Mouse (Mus musculus) adrenal gland, postnatal 14 days (tissue): Measurements from ENCODE around the gene Zfp808. TPM values are rescaled to one million over a fixed set of nuclear protein-coding genes. Genes with fewer than 3 reads are reported as not detected.
"Not testable (repeated sequence)": the region's sequence is repeated elsewhere in the genome, so short reads cannot be mapped to it uniquely, and the experiment has no call there.

Experiments
- DNase-seq: peaks from one replicate; pipeline ENCODE4 v3.0.0; 2021; ENCODE audit warnings: mixed read lengths
- long read RNA-seq, 2 experiments: library from polyadenylated mRNA; stranded (forward); transcript quantifications; one replicate each; pipeline ENCODE4 v2.0.0; 2021
- total RNA-seq: library from RNA; stranded (reverse); gene quantifications from 2 replicates; pipeline ENCODE4 v1.2.3, GENCODE M21; 2021

Gene Zfp808
- 4.9 and 8.9 TPM in 2 replicates for total RNA-seq
- long read RNA-seq, experiment 1, result 0 reads
- long read RNA-seq, experiment 2, result 0 reads

DNA sequence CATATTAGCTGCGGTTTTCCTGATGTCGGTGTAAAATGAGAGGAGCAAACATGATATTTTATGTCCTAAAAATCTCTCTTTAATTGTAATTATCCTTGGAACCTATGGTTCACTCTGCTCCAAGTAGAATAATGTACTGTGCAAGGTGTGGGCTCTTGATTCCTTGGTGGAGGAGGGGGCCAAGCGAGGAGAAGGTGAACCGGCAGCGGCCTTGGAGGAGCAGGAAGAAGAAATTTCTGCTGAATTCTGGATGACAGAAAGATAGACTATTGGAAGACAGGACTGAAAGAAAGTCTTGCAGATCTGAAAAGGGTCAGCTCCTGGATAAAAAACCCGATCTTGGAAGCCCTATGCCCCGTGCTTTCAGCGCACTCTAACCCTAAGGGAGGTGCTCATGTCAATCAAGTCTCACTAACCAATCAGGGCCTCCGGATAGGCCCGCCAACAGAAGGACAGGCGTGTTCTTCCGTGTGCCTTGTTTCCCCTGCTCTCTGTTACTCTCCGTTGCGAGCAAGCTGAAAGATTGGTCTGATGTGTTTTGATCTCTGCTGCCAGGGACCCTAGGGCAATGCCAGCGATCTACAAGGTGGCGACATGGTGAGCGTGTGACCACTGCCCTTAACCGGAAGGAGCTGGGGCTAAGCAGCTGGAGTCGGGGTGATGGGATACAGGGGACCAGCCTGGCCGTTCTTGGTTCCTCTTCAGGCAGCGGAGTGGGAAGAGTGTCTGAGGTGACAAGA lies at the start of gene Zfp808:
Gene Zfp808 (plus strand): TSS at position 455 of the 740 bp plus-strand sequence.
- DNase-seq, result peak; percentile 65

DNA sequence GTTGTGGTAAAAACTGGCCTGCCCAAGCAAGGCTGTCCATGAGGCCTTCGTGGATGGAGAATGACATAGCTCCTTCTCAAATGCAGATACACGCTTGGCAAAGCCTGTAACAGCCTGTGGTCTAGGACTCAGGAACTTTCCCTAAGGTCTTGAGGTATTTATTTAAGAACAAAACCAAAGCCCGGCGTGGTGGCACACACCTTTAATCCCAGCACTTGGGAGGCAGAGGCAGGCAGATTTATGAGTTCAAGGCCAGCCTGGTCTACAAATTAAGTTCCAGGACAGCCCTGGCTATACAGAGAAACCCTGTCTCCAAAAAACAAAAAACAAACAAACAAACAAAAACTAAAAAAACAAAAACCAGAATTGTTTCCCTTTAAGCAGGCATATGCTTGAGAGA lies 30.9 kb upstream of the Zfp808 start:
- DNase-seq, result not testable (repeated sequence)

DNA sequence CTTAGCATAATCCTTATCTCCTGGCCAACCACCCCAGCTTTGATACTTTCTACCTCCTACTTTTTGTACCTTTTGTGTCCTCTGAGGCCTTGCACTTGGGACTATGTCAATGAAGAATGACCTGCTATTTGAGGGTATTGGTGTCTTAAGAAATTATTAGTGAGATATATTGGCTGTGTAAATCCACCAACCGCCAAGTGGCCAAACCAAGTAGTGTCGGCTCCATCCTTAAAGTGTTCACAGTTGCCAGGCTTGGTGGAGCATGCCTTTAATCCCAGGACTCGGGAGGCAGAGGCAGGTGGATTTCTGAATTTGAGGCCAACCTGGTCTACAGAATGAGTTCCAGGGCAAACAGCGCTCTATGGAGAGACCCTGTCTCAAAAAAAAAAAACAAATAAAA lies 30.2 kb upstream of the Zfp808 start:
- DNase-seq, result not testable (repeated sequence)

DNA sequence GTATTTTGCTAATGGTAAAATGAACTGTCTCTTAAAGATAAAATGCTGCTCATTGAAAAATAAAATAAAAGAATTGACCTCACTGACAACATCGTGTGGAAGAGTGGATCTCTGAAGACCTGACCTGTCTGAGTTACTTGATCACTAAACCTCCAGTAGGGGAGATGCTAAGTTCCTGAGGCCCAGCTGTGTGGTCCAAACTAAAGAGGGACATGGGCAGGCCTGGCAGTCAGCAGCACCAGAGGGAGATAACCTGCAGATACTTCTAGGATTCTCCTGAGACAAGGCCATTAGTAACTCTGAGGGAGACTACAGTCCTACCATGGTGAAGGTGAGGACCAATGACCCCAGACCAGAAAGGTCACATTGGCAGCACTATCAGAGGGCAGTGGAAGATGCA lies 27.3 kb upstream of the Zfp808 start:
- DNase-seq, result not testable (repeated sequence)

DNA sequence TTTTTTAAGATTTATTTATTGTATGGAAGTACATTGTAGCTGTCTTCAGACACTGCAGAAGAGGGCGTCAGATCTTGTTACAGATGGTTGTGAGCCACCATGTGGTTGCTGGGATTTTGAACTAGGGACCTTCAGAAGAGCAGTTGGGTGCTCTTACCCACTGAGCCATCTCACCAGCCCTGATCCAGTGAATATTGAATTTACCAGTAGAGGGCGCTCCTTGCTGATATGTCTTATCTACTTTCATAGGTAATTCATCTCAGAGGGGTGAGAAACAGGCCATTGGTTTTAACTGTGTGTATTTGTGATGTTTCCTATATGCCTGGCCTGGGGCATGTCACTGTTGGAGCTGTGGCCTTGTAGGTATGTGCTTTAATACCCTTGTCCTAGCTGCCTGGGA lies 13.8 kb upstream of the Zfp808 start:
- DNase-seq, result not testable (repeated sequence)

DNA sequence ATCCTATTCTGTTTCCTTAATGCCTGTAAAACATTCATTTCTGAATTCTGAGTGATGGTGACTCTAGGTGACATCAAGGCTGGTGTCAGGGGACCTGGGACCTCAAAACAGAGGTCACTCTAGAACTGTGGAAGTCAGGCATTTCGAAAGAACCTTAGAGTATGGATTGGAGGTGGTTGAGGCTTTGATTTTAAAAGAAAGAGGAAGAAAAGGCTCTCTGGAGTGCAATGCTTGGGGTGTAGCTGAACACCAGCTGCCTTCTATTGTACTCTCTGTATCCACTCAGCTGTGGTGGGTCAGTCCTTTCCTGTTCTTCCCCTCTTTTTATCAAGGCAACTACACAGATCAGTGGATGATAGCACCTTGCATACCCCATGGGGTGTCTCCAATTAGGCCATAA lies 8.1 kb upstream of the Zfp808 start:
- not testable (repeated sequence) for DNase-seq

DNA sequence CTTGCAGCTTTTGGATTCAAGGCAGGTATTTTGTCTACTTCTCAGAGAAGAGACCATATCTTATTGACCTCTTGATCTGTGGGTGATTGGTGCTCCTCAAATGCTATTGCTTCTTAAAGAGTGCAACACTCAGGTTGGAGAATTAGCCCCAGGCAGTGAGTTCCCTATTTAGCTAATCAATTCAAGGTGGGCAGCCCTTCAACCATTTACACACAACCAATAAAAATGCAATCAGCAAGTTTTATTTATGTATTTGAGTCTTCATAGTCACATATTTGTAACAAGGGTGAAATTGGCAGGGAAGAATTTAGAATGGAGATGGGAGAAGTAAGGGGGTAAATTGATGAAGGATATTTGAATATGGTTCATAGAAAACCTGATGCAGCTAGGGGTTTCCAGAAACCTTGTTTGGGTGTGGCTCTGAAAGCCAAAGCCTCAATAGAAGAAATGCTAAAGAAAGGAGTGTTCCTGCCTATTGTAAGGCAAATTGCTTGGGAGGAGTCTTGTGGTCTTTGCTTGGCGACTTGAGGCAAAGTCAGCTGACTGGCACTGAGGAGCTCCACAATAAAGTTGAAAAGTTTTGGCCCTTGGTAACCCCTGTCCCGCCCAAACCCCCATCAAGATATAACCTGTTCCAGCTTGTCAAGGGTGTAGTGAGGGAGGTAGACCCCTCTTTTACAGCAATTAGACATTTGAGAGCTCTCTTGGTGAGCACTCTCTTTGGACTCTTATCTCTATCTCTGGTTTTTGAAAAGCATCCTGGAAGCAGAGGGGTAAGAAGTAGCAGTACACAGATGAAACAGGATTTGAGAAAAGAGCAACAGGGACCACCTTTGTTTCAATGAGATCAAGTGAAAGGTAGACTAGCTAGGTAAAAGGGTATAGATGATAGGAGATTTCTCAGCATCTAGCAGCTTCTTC lies 52.4 kb downstream of the Zfp808 start:
- not testable (repeated sequence) for DNase-seq

DNA sequence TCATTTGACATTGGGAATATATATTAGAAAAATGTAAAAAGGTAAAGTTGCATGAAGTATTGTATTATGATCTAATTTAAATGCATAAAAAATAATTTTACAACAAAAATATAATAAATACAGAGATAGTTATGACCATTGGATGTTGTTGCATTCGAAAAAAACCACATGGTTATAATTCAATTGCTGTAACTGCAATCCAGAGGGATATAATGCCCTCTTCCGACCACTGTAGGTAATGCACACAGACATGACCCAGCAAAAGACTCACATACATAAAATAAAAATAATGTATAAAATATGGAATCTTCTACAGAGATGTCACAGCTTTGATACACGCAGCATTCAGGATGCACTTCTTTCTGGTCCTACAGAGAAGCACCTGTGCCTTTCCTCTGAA lies 115.6 kb downstream of the Zfp808 start:
- DNase-seq, result no peak

DNA sequence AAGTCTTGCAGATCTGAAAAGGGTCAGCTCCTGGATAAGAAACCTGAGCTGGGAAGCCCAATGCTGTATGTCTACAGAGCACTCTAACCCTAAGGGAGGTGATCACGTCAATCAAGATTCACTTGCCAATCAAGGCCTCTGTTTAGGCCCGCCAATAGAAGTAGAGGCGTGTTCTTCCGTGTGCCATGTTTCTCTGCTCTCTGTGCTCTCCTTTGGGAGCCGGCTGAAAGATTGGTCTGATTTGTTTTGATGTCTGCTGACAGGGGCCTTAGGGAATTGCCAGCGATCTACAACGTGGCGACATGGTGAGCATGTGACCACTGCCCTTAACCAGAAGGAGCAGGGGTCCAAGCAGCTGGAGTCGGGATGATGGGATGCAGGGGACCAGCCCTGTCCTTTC lies 125.5 kb downstream of the Zfp808 start:
- DNase-seq, result not testable (repeated sequence)

DNA sequence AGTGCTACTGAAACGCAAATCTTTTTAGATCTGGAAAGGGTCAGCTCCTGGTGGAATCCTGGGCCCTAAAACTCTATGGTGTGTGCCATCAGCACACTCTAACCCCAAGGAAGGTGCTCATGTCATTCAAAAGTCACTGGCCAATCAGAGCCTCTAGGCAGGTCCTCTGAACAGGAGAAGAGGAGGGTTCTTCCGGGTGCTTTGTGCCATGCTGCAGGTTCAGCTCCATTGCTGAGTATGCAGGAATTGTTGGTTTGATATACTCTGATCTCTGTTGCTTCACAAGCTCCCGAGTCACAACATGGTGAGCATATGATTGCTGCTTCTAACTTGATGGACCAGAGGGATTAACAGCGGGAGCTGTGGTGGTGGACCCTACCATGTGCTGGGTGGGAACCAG lies 133.7 kb downstream of the Zfp808 start:
- DNase-seq, result no peak
